Mouse (Mus musculus) midbrain, embryonic 10.5 days (tissue): ENCODE results near the gene Slc47a1. TPM values are rescaled to one million over a fixed set of nuclear protein-coding genes. Genes with fewer than 3 reads are reported as not detected.
"Not testable (repeated sequence)": the region's sequence is repeated elsewhere in the genome, so short reads cannot be mapped to it uniquely, and the experiment has no call there.

Experiments used
- DNase-seq: peaks from one replicate; pipeline ENCODE4 v3.0.0-alpha.2; 2017; ENCODE audit warnings: low spot score
- H3K27ac ChIP-seq: fragments of 300-500 bp; sonication (generic); replicated peaks from 2 replicates; pipeline ENCODE4 v1.5.1; 2016; ENCODE audit warnings: mild to moderate bottlenecking
- H3K27me3 ChIP-seq: fragments of 300-500 bp; sonication (generic); 2 replicates; pipeline ENCODE4 v1.6.1; 2016; ENCODE audit warnings: low read depth, mild to moderate bottlenecking; ENCODE audit not compliant: poor library complexity, severe bottlenecking
- H3K36me3 ChIP-seq: fragments of 300-500 bp; sonication (generic); 2 replicates; pipeline ENCODE4 v1.6.1; 2016; ENCODE audit warnings: mild to moderate bottlenecking, moderate library complexity
- H3K4me1 ChIP-seq: fragments of 300-500 bp; sonication (generic); 2 replicates; pipeline ENCODE4 v1.6.1; 2016
- H3K4me3 ChIP-seq: fragments of 300-500 bp; sonication (generic); 2 replicates; pipeline ENCODE4 v1.5.1; 2016; ENCODE audit warnings: mild to moderate bottlenecking, moderate library complexity
- H3K9me3 ChIP-seq: fragments of 300-500 bp; sonication (generic); replicated peaks from 2 replicates; pipeline ENCODE4 v1.6.1; 2016; ENCODE audit warnings: mild to moderate bottlenecking
- WGBS: fragments of 180-500 bp; shearing (Covaris S2); methylation state at CpG from one replicate; pipeline ENCODE4 v1.1.7; 2016; 5-methylcytosine and 5-hydroxymethylcytosine counted together
- polyA plus RNA-seq: library from polyadenylated mRNA; unstranded; fragments of >200 nt; fragmentation: Nextera tagmentation; extraction: Ambion mirVana; gene quantifications from 2 replicates; pipeline ENCODE4 v1.2.1, GENCODE M21; 2016

Gene Slc47a1
- polyA plus RNA-seq, 1 experiment from 2014 or later: not detected

GRCm38 (mm10) chr11:61304535-61304934, 73.6 kb downstream of the Slc47a1 start:
- DNase-seq: not testable (repeated sequence)

GRCm38 (mm10) chr11:61300716-61301392, 77.3 kb downstream of the Slc47a1 start:
- peaks cover 35% of the 10 kb centered on the region for H3K4me1 ChIP-seq
- no peaks in the 10 kb centered on the region for H3K27me3 ChIP-seq
- peak; percentile 30 for DNase-seq
- 14% methylated on average over 12 of the region's 16 CpGs for WGBS
- no peaks in the 10 kb centered on the region for H3K36me3 ChIP-seq
- H3K4me3 ChIP-seq: peak overlapping the region; percentile 34
- peaks cover 6% of the 10 kb centered on the region; the same call in 1 of the 2 replicates for H3K9me3 ChIP-seq
- H3K27ac ChIP-seq: peak overlapping the region; percentile 80

More at GRCm38 (mm10) chr11:61304535-61304934, 73.6 kb downstream of the Slc47a1 start:
- not testable (repeated sequence) for H3K9me3 ChIP-seq, H3K27ac ChIP-seq, H3K4me3 ChIP-seq, H3K36me3 ChIP-seq, H3K27me3 ChIP-seq
- peaks cover 26% of the 10 kb centered on the region for H3K4me1 ChIP-seq
- 95% methylated on average over 7 of the region's 10 CpGs for WGBS

GRCm38 (mm10) chr11:61300205-61300604, 77.9 kb downstream of the Slc47a1 start:
- Histone ChIP-seq H3K36me3 (no peaks in the 10 kb centered on the region), H3K9me3 (peaks cover under 1% of the 10 kb centered on the region; the same call in 1 of the 2 replicates), H3K27ac (peak overlapping the region; percentile 80), H3K27me3 (no peaks in the 10 kb centered on the region), H3K4me3 (no peak overlapping the region; the same call in 1 of the 2 replicates), H3K4me1 (peaks cover 36% of the 10 kb centered on the region)
- no peak for DNase-seq
- 62% methylated on average over 3 of the region's 3 CpGs for WGBS

GRCm38 (mm10) chr11:61297901-61298300, 80.2 kb downstream of the Slc47a1 start:
- Histone ChIP-seq H3K9me3 (no peaks in the 10 kb centered on the region; the same call in 1 of the 2 replicates), H3K27ac (no peak overlapping the region), H3K4me1 (peaks cover 42% of the 10 kb centered on the region), H3K27me3 (no peaks in the 10 kb centered on the region), H3K36me3 (no peaks in the 10 kb centered on the region), H3K4me3 (no peak overlapping the region)
- WGBS: 76% methylated on average over 2 of the region's 2 CpGs
- no peak for DNase-seq

GRCm38 (mm10) chr11:61297326-61297725, 80.8 kb downstream of the Slc47a1 start:
- Histone ChIP-seq H3K27me3 (no peaks in the 10 kb centered on the region), H3K27ac (no peak overlapping the region), H3K9me3 (no peaks in the 10 kb centered on the region; the same call in 1 of the 2 replicates), H3K4me1 (peaks cover 42% of the 10 kb centered on the region), H3K36me3 (no peaks in the 10 kb centered on the region), H3K4me3 (no peak overlapping the region)
- DNase-seq: no peak
- WGBS: 80% methylated on average over 2 of the region's 2 CpGs

GRCm38 (mm10) chr11:61296556-61296955, 81.6 kb downstream of the Slc47a1 start:
- Histone ChIP-seq H3K27me3 (no peaks in the 10 kb centered on the region), H3K4me1 (peaks cover 36% of the 10 kb centered on the region), H3K9me3 (no peaks in the 10 kb centered on the region; the same call in 1 of the 2 replicates), H3K4me3 (no peak overlapping the region), H3K36me3 (no peaks in the 10 kb centered on the region), H3K27ac (no peak overlapping the region)
- 25% methylated on average over 1 of the region's 1 CpGs for WGBS
- DNase-seq: peak; percentile 17

GRCm38 (mm10) chr11:61295556-61295955, 82.6 kb downstream of the Slc47a1 start:
- no peak for DNase-seq
- Histone ChIP-seq H3K9me3 (no peaks in the 10 kb centered on the region; the same call in 1 of the 2 replicates), H3K27me3 (no peaks in the 10 kb centered on the region), H3K36me3 (no peaks in the 10 kb centered on the region), H3K27ac (no peak overlapping the region), H3K4me1 (peaks cover 29% of the 10 kb centered on the region), H3K4me3 (no peak overlapping the region)
- WGBS: 87% methylated on average over 2 of the region's 2 CpGs

GRCm38 (mm10) chr11:61294431-61294830, 83.7 kb downstream of the Slc47a1 start:
- Histone ChIP-seq H3K36me3 (no peaks in the 10 kb centered on the region), H3K27me3 (no peaks in the 10 kb centered on the region), H3K27ac (no peak overlapping the region), H3K4me3 (no peak overlapping the region), H3K9me3 (no peaks in the 10 kb centered on the region; the same call in 1 of the 2 replicates), H3K4me1 (peaks cover 23% of the 10 kb centered on the region)
- no peak for DNase-seq
- 92% methylated on average over 3 of the region's 3 CpGs for WGBS

Other genes starting within 250 kb of the Slc47a1 start
- 201 and 251 TPM in 2 replicates for gene Usp22, start 203.3 kb downstream of the Slc47a1 start, polyA plus RNA-seq
- gene Aldh3a1, start 170.8 kb downstream of the Slc47a1 start, polyA plus RNA-seq: not detected in 2 replicates
- gene Aldh3a2, start 110.9 kb downstream of the Slc47a1 start, polyA plus RNA-seq: 19.7 and 22.3 TPM in 2 replicates
- gene Slc47a2, start 35.5 kb downstream of the Slc47a1 start, polyA plus RNA-seq: not detected in 2 replicates
- 0.42 and 0.66 TPM in 2 replicates for gene Rnf112, start 75.8 kb upstream of the Slc47a1 start, polyA plus RNA-seq
- gene Mfap4, start 107.1 kb upstream of the Slc47a1 start, polyA plus RNA-seq: 38.4 and 59.9 TPM in 2 replicates
- 89.2 and 94.6 TPM in 2 replicates for gene Mapk7, start 116.1 kb upstream of the Slc47a1 start, polyA plus RNA-seq
- 52.5 and 56.0 TPM in 2 replicates for gene B9d1, start 126.8 kb upstream of the Slc47a1 start, polyA plus RNA-seq
- 23.9 and 28.4 TPM in 2 replicates for gene Epn2, start 201.3 kb upstream of the Slc47a1 start, polyA plus RNA-seq